Mouse (Mus musculus) stomach, postnatal 0 days (tissue): ENCODE measurements around the gene Ncln.

Experiments
- CTCF ChIP-seq: IDR thresholded peaks from 2 replicates; pipeline ENCODE4 v1.5.1; 2016; ENCODE audit warnings: antibody characterized with exemption, low read depth, mild to moderate bottlenecking, moderate library complexity
- EP300 ChIP-seq: optimal IDR thresholded peaks from 2 replicates; pipeline ENCODE3; 2016; ENCODE audit warnings: antibody characterized with exemption

- TF ChIP-seq CTCF (no peak), EP300 (no peak)
Measured at GRCm38 (mm10) chr10:81488081-81488480, 8.1 kb downstream of the Ncln start.
